Mouse (Mus musculus) skeletal muscle tissue, adult 2 months (tissue): ENCODE measurements around the gene Pfdn6.
"Not testable (repeated sequence)": the region's sequence is repeated elsewhere in the genome, so short reads cannot be mapped to it uniquely, and the experiment has no call there.

Source experiments
- DNase-seq: peaks from one replicate; pipeline ENCODE4 v3.0.0-alpha.2; 2012; ENCODE audit warnings: low read depth, low spot score

Pfdn6 gene

DNA sequence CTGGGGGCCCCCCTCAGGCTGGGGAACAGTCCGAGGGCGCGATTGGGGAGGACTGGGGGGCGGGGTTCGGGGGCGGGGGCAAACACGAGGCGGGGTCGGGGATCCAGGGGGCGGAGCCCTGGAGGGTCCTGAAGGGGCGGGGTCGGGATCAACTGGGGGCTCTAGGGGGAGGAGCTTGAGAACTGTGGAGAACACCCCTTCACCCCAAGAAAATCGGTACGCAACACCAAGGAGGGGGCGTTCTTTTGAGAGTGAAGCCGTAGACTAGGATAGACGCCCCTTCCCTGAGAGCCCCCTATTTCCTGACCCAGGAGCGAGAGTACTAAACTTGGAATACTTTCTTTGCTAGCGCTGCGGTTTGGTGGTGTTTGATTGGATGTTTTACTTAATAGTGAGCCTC is 23.8 kb downstream of the Pfdn6 start:
- no peak for DNase-seq

DNA sequence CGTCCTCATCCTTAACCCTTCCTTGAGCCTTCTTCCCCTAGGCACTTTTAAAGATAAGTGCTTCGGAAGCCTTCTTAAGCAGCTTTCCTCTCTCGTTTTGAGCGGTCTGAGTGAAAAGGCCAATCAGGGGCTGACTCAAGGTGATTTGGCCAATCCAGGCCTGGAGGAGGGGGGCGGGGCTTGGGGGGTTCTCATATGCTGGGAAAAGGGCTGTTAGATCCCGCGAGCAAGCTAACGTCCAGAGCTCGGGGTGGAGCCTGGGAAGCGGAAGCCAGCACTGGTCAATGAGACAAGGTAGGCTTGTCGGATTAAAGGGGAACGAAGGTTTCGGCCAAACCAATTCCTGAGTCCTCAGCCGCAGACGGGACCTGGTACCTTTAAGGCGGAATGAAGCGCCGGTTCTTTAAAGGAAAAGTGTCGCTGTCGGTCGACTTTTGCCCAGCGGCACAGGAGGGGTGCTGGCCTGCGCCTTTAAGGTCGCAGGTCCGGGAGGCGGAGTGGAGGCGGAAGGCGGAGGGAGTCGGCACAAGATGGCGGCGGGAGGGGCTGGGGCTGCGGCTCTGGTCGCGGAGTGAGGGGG is 24.4 kb downstream of the Pfdn6 start, which contains the start of the genes Tapbp and Zbtb22:
Gene Tapbp, plus strand, starts transcription at position 229 of the 580 bp plus-strand sequence.
Gene Zbtb22, plus strand, starts transcription at position 234 of the 580 bp plus-strand sequence.
- DNase-seq: peak; percentile 98

DNA sequence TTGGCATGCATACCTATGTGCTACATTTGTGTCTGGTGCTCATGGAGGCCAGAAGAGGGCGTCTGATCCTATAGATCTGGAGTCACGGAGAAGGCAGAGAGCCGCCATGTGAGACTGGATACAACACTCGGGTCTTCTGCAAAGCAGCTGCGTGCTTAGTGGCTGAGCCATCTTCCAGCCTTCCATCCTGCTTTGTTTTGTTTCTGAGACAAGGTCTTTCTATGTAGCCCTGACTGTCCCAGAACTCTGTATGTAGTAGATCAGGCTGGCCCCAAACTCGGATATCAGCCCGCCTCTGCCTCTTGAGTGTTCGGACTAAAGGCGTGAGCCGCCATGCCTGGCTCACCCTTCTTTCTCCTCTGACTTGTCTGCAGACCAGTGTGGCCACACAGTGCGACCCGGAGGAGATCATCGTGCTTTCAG is 25.2 kb downstream of the Pfdn6 start:
- DNase-seq: no peak

- no peak for DNase-seq
These were observed 26.2 kb downstream of the Pfdn6 start for GRCm38 (mm10) chr17:33913905-33914304.

- no peak for DNase-seq
These were observed 26.9 kb downstream of the Pfdn6 start for GRCm38 (mm10) chr17:33913264-33913663.

DNA sequence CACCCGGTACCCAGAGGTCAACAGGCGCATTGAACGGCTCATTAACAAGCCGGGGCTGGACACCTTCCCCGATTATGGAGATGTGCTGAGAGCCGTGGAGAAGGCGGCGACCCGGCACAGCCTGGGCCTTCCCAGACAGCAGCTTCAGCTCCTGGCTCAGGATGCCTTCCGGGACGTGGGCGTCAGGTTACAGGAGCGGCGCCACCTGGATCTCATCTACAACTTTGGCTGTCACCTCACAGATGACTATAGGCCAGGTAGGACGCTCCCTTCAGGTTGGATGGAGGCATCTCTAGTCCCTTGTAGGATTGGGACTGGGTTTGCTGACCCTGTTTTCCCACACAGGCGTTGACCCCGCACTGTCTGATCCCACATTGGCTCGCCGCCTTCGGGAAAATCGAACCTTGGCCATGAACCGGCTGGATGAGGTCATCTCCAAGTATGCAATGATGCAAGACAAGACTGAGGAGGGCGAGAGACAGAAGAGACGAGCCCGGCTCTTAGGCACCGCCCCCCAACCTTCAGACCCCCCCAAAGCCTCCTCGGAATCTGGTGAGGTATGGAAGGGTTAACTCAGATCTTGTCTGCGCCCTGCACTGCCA is 28.2 kb downstream of the Pfdn6 start:
- no peak for DNase-seq

DNA sequence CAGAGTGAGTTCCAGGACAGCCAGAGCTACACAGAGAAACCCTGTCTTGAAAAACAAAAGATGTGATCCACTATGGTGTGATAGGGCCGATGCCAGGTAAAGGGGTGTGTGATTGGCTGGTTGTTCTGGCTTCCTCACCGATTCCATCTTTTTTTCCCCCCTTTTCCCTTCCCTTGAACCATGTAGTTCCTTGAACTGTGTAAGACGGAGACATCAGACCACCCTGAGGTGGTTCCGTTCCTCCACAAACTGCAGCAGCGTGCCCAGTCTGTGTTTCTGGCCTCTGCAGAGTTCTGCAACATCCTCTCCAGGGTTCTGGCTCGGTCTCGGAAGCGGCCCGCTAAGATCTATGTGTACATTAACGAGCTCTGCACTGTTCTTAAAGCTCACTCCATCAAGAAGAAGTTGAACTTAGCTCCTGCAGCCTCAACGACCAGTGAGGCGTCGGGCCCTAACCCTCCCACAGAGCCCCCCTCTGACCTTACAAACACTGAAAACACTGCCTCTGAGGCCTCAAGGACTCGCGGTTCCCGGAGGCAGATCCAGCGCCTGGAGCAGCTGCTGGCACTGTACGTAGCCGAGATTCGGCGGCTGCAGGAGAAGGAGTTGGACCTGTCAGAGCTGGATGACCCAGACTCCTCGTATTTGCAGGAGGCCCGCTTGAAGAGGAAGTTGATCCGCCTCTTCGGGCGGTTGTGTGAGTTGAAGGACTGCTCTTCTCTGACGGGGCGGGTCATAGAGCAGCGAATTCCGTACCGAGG is 28.9 kb downstream of the Pfdn6 start:
- DNase-seq: no peak

GRCm38 (mm10) chr17:33910346-33911051 is 29.6 kb downstream of the Pfdn6 start:
- DNase-seq: no peak

DNA sequence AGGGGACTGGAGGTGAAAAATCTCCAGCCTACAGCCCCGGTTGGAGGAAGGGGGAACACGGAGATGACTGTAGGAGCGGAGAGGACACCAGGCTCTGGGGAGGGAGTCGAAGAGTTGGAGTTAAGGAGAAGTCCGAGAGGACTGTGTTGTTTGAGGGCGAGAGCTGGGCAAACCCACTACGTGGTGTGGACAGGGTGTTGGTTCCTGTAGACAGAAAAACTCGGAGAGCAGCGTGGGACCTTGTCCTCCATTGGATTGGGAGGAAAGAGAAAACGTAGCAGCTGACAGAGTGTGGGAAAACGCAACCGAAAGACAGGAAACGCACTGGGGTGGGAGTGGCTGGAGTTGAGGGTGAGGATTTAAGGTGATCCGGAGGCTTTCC is 30.3 kb downstream of the Pfdn6 start:
- no peak for DNase-seq

- peak; percentile 98 for DNase-seq
These were observed 30.9 kb downstream of the Pfdn6 start, which contains the start of gene Daxx for GRCm38 (mm10) chr17:33909077-33909868. Daxx (plus strand) TSS chr17:33909414.

- DNase-seq: no peak
These were observed 31.6 kb downstream of the Pfdn6 start for GRCm38 (mm10) chr17:33908331-33909076.

- not testable (repeated sequence) for DNase-seq
These were observed 35.3 kb downstream of the Pfdn6 start, which contains the start of gene Platr17 for GRCm38 (mm10) chr17:33904835-33905234. Platr17 (plus strand) TSS chr17:33905135.

GRCm38 (mm10) chr17:33903911-33904651 is 36.1 kb downstream of the Pfdn6 start:
- not testable (repeated sequence) for DNase-seq

DNA sequence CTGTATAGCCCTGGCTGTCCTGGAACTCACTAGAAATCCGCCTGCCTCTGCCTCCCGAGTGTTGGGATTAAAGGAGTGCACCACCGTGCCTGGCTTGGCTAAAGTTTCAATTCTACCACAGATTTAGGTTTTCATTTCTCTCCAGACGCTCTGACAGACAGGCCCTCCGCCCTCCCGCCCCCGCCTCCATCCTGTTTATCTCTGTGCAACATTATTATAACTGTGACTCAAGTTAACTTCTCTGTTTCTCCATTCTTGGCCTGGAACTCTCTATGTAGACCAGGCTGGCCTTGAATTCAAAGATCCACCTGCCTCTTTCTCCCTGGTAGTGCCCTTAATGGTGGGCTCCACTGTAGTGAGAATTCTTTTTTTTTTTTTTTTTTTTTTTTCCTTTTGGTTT is 37.7 kb downstream of the Pfdn6 start:
- no peak for DNase-seq

DNA sequence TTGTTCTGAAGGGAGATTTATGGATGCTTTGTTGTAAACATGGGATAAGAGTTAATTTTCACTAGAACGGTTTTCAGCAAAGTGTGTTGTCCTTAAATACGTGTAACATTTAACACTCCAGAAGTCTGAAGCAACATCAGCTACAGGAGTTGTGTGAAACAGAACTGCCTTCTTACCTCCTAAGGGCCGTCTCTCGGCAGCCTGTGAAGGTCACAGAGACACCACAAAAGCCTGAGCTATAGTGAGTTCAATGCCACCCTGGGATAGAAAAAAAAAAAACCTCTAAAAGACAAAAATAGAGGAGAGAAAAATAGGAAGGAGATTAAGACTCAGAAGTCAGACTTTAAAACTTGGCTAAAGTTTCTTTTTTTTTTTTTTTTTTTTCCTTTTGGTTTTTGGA is 38.1 kb downstream of the Pfdn6 start:
- DNase-seq: no peak

DNA sequence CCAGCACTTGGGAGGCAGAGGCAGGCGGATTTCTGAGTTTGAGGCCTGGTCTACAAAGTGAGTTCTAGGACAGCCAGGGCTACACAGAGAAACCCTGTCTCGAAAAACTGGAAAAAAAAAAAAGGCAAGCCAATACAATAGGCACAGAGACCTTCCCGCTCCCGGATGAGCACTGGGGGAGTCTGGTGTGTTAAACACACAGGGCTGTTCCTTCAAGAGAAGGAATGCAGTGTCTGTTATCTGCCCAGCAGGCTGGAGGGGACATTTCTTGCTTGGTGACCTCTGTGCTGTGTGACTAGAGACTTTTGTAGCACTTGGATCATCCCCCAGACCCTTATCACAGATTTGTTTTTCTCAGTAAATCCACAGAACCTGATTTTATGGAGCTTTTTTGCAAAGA is 38.5 kb downstream of the Pfdn6 start:
- no peak for DNase-seq

DNA sequence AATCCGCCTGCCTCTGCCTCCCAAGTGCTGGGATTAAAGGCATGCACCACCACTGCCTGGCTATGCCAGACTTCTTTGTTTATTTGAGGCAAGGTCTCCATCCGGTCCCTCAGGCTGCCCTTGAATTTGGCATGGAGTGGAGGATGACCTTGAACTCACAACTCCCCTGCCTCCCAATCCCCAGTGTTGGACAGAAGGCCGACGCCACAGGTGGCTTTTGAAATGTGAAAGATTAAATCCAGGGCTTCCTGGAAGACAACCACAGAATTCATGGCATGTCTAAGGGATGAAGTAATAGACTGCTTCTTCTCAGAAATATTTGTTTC is 39.2 kb downstream of the Pfdn6 start:
- DNase-seq: no peak

GRCm38 (mm10) chr17:33900281-33900988 is 39.7 kb downstream of the Pfdn6 start:
- DNase-seq: no peak

DNA sequence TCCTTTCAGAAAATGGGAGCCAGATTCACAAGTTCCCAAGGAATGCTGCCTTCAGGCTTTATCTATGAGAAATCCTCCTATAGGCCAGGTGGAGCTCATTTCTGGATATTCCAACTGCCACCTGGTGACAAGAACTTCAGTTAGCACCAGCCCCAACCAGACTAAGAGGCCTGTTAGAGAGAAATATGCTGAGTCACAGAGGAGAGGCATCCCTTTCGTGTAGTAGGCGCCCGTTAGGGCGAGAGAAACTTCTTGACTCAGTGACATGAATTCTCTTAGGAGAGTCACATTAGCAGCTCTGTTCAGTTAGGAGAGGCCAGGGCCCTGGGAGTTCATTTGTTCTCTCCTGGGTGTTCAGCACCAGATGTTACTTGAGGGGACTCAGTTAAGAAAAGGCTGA is 40.5 kb downstream of the Pfdn6 start:
- no peak for DNase-seq
